ENCODE assay signal across 9 mouse cellular contexts in the genomic region with DNA sequence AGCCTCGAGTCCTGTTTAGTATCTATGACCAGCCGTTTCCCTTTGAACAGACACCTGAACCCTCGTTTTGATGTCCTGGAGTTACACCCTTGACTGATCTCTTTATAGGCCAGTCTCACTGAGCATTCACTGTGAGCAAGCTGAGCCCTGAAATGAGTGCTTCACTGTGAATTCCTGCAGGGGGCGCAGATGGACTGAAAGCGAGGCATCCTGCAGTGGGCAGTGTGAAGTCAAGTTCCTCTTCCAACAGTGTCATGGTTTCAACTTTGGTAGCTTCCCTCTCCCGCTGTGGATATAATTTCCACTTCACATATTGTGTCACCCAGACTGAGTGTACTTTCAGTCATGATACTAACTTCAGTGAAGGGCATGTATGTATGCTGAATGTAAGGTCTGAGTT.
DNase-seq lines count a peak whose midpoint lies in the region; ATAC-seq and TF ChIP-seq lines count a peak whose summit lies in the region.
"Had no signal": no experiment of that assay in that cellular context is flagged by ENCODE, and none has a peak within 500 bp of the region (broad histone marks: within the 10 kb centered on the region; RNA-seq: fewer than 3 reads in every experiment).

No protein-coding gene starts in this region.

- DNase-seq in ES-E14 (ENCODE audit: low read depth, low spot score) = peak; percentile 43
- DNase-seq in c-Kit-positive CD71-positive TER-119-positive erythroid progenitor cells, embryonic 14.5 days (ENCODE audit: low spot score) = peak; percentile 14
- peak; percentile 45 for DNase-seq in layer of hippocampus, adult 9-11 months
- DNase-seq in lung, postnatal 36 days = peak; percentile 88
- DNase-seq in retina, embryonic 14.5 days (ENCODE audit: low spot score) = peak; percentile 77
- peak; percentile 74 to 76 for DNase-seq in thymus, postnatal 36 days

- no peaks in the 10 kb centered on the region for H3K27me3 ChIP-seq in forebrain, embryonic 16.5 days (replicated peaks; ENCODE audit: control insufficient read depth, insufficient read depth, low read length)
- no peaks in the 10 kb centered on the region for H3K27me3 ChIP-seq in hindbrain, embryonic 12.5 days
- H3K27me3 ChIP-seq: limb, embryonic 15.5 days had no signal

- ATAC-seq in forebrain, embryonic 16.5 days = peak; percentile 57; the same call in 1 of the 2 replicates
- peak; percentile 68; the same call in 1 of the 2 replicates for ATAC-seq in hindbrain, embryonic 12.5 days (ENCODE audit: low FRiP score)

- no peaks in the 10 kb centered on the region for H3K36me3 ChIP-seq in ES-E14 (ENCODE audit: control insufficient read depth, insufficient read depth, low read length, poor library complexity, severe bottlenecking)
- no peaks in the 10 kb centered on the region for H3K36me3 ChIP-seq in forebrain, embryonic 16.5 days (ENCODE audit: control insufficient read depth, insufficient read depth)
- no peaks in the 10 kb centered on the region for H3K36me3 ChIP-seq in hindbrain, embryonic 12.5 days
- H3K36me3 ChIP-seq: limb, embryonic 15.5 days had no signal

- no peaks in the 10 kb centered on the region for H3K9me3 ChIP-seq in ES-E14 (ENCODE audit: control insufficient read depth, insufficient read depth, low read depth, low read length)
- H3K9me3 ChIP-seq in forebrain, embryonic 16.5 days (ENCODE audit: control insufficient read depth, low read length) = no peaks in the 10 kb centered on the region
- H3K9me3 ChIP-seq in hindbrain, embryonic 12.5 days (replicated peaks) = no peaks in the 10 kb centered on the region
- H3K9me3 ChIP-seq: limb, embryonic 15.5 days had no signal

- no peaks in the 10 kb centered on the region for H3K4me1 ChIP-seq in ES-E14 (ENCODE audit: control insufficient read depth in 2 of 2, insufficient read depth in 2 of 2, low read length in 2 of 2, poor library complexity in 1 of 2)
- H3K4me1 ChIP-seq in forebrain, embryonic 16.5 days (replicated peaks; ENCODE audit: control insufficient read depth, insufficient read depth, low read length) = no peaks in the 10 kb centered on the region; the same call in 1 of the 2 replicates
- no peaks in the 10 kb centered on the region for H3K4me1 ChIP-seq in hindbrain, embryonic 12.5 days
- H3K4me1 ChIP-seq: limb, embryonic 15.5 days had no signal

- no peak overlapping the region for H3K4me3 ChIP-seq in ES-E14 (ENCODE audit: insufficient read depth in 1 of 2, low read depth in 1 of 2, low read length in 2 of 2, poor library complexity in 1 of 2, severe bottlenecking in 1 of 2)
- H3K4me3 ChIP-seq in forebrain, embryonic 16.5 days (replicated peaks; ENCODE audit: low read length) = no peak overlapping the region
- H3K4me3 ChIP-seq in hindbrain, embryonic 12.5 days = no peak overlapping the region
- H3K4me3 ChIP-seq: limb, embryonic 15.5 days had no signal

- H3K27ac ChIP-seq in ES-E14 (ENCODE audit: insufficient read depth, low read depth, low read length, poor library complexity, severe bottlenecking) = no peak overlapping the region
- no peak overlapping the region for H3K27ac ChIP-seq in forebrain, embryonic 16.5 days (ENCODE audit: low read length)
- H3K27ac ChIP-seq in hindbrain, embryonic 12.5 days = no peak overlapping the region
- H3K27ac ChIP-seq: limb, embryonic 15.5 days had no signal

- in situ Hi-C loops in ES-E14 (cut with MboI; ENCODE audit: low sequenced_read_pairs in 2 of 2, unreplicated experiment in 2 of 2) = no loop called here

- H3K4me2 ChIP-seq in forebrain, embryonic 16.5 days (ENCODE audit: low read length) = no peak overlapping the region
- no peak overlapping the region for H3K4me2 ChIP-seq in hindbrain, embryonic 12.5 days (replicated peaks)
- H3K4me2 ChIP-seq: limb, embryonic 15.5 days had no signal

- H3K9ac ChIP-seq in ES-E14 (ENCODE audit: insufficient read depth, low read depth, low read length, poor library complexity, severe bottlenecking) = no peak overlapping the region
- H3K9ac ChIP-seq in forebrain, embryonic 16.5 days (replicated peaks; ENCODE audit: low read depth, low read length) = no peak overlapping the region
- H3K9ac ChIP-seq in hindbrain, embryonic 12.5 days = no peak overlapping the region
- H3K9ac ChIP-seq: limb, embryonic 15.5 days had no signal

- 20% methylated on average over 6 of the region's 6 CpGs for WGBS in forebrain, embryonic 16.5 days
- 26% methylated on average over 6 of the region's 6 CpGs for WGBS in hindbrain, embryonic 12.5 days

TF ChIP-seq in ES-E14, 5 proteins besides CTCF, POLR2A, EP300 and RAD21:
- TF ChIP-seq ZC3H11A (IDR thresholded peaks at IDR 0.05; ENCODE audit: borderline replicate concordance, low read depth, low read length) (peak; percentile 60; the same call in 1 of the 2 replicates), MAFK (IDR thresholded peaks at IDR 0.05; ENCODE audit: insufficient read depth, low read depth, low read length) (no peak)
TF ChIP-seq in ES-E14: peak in this region for 1.

Comparison
In these comparisons a context has a peak if more than half of its experiments do, and no peak if none do; other contexts are left out.
1. DNase-seq: peak in every context shown above with its lines; median percentile 88 in lung, postnatal 36 days; 77 in retina, embryonic 14.5 days; 75 in thymus, postnatal 36 days; 45 in layer of hippocampus, adult 9-11 months; 43 in ES-E14; 14 in c-Kit-positive CD71-positive TER-119-positive erythroid progenitor cells, embryonic 14.5 days.